8 mouse cellular contexts compared by ENCODE assay signal in genomic region chr8:85432168-85433016, GRCm38 (mm10). TPM values are rescaled to one million over a fixed set of nuclear protein-coding genes. Genes with fewer than 3 reads are reported as not detected.
DNase-seq lines count a peak whose midpoint lies in the region; ATAC-seq and TF ChIP-seq lines count a peak whose summit lies in the region.

Gene 4921524J17Rik, minus strand, starts transcription at chr8:85432833.

- peak; percentile 98 for DNase-seq in A20 (ENCODE audit: low read depth, low spot score)
- DNase-seq in liver, adult 2 months (ENCODE audit: extremely low read depth, low read depth, low spot score) = peak; percentile 83
- peak; percentile 97 for DNase-seq in splenic B cell, adult 2 months (ENCODE audit: low read depth, low spot score)

- TF ChIP-seq POLR2A in bone marrow macrophage, adult 2 months (IDR thresholded peaks at IDR 0.05; ENCODE audit: borderline replicate concordance, low read depth, low read length) = no peak; the same call in 1 of the 2 replicates
- TF ChIP-seq POLR2A in embryonic fibroblast, embryonic 13.5 days (IDR thresholded peaks at IDR 0.05; ENCODE audit: low read depth, low read length) = peak; percentile 98
- TF ChIP-seq POLR2A in liver, adult 2 months (IDR thresholded peaks at IDR 0.05; ENCODE audit: extremely low read depth, insufficient read depth, low read length) = peak; percentile 92
- peak; percentile 96 for TF ChIP-seq POLR2A in myocyte (IDR thresholded peaks at IDR 0.05; ENCODE audit: insufficient read length, low read depth)

- H3ac ChIP-seq in myocyte (ENCODE audit: control insufficient read depth, insufficient read length) = peak within 1 kb of the TSS; percentile 82

- H3K36me3 ChIP-seq in heart, embryonic 11.5 days (ENCODE audit: control insufficient read depth, insufficient read depth, low read length) = no peaks in the 10 kb centered on the region
- no peaks in the 10 kb centered on the region for H3K36me3 ChIP-seq in kidney, embryonic 16.5 days (ENCODE audit: insufficient read depth, low read length)
- H3K36me3 ChIP-seq in liver, adult 2 months (ENCODE audit: control insufficient read depth, insufficient read depth, low read length) = no peaks in the 10 kb centered on the region
- no peaks in the 10 kb centered on the region for H3K36me3 ChIP-seq in myocyte (ENCODE audit: control insufficient read depth, insufficient read depth)
- H3K36me3 ChIP-seq in splenic B cell, adult 2 months (ENCODE audit: control insufficient read depth, insufficient read depth, low read length, poor library complexity, severe bottlenecking) = no peaks in the 10 kb centered on the region

- H3K79me2 ChIP-seq in liver, adult 2 months (ENCODE audit: control insufficient read depth, insufficient read depth, low read length) = peaks cover 12% of the 10 kb centered on the region; the same call in 1 of the 2 replicates
- H3K79me2 ChIP-seq in myocyte (ENCODE audit: control insufficient read depth, insufficient read depth) = peaks cover 49% of the 10 kb centered on the region

- H3K9me3 ChIP-seq in heart, embryonic 11.5 days (replicated peaks; ENCODE audit: control insufficient read depth, low read length) = no peaks in the 10 kb centered on the region
- no peaks in the 10 kb centered on the region for H3K9me3 ChIP-seq in kidney, embryonic 16.5 days (ENCODE audit: low read length)

- H3K4me2 ChIP-seq in heart, embryonic 11.5 days = peak within 1 kb of the TSS; percentile 80
- H3K4me2 ChIP-seq in kidney, embryonic 16.5 days (replicated peaks; ENCODE audit: low read depth, low read length) = peak within 1 kb of the TSS; percentile 66
- peak within 1 kb of the TSS; percentile 98 for H3K4me2 ChIP-seq in myocyte (ENCODE audit: low read depth)

- ATAC-seq in heart, embryonic 11.5 days (replicated peaks; ENCODE audit: insufficient number of reproducible peaks, low FRiP score, low TSS enrichment) = peak; percentile 99
- peak; percentile 99 for ATAC-seq in kidney, embryonic 16.5 days (ENCODE audit: low FRiP score, low TSS enrichment)

- peak within 1 kb of the TSS; percentile 65 for H3K27ac ChIP-seq in bone marrow macrophage, adult 2 months (ENCODE audit: insufficient read depth, low read depth, low read length)
- H3K27ac ChIP-seq in embryonic fibroblast, embryonic 13.5 days (ENCODE audit: insufficient read depth, low read length) = peak within 1 kb of the TSS; percentile 95
- peak within 1 kb of the TSS; percentile 98 for H3K27ac ChIP-seq in heart, embryonic 11.5 days (ENCODE audit: low read depth, low read length)
- peak within 1 kb of the TSS; percentile 98 for H3K27ac ChIP-seq in kidney, embryonic 16.5 days (ENCODE audit: low read length)
- peak within 1 kb of the TSS; percentile 84 for H3K27ac ChIP-seq in liver, adult 2 months (replicated peaks; ENCODE audit: insufficient read depth, low read depth, low read length)

- H3K4me1 ChIP-seq in bone marrow macrophage, adult 2 months (ENCODE audit: control insufficient read depth, insufficient read depth, low read length) = peaks cover 14% of the 10 kb centered on the region
- H3K4me1 ChIP-seq in embryonic fibroblast, embryonic 13.5 days (ENCODE audit: control insufficient read depth, insufficient read depth, low read length) = no peaks in the 10 kb centered on the region
- peaks cover 12% of the 10 kb centered on the region for H3K4me1 ChIP-seq in heart, embryonic 11.5 days (ENCODE audit: control insufficient read depth, insufficient read depth, low read length)
- peaks cover 26% of the 10 kb centered on the region for H3K4me1 ChIP-seq in kidney, embryonic 16.5 days (ENCODE audit: insufficient read depth, low read length)
- peaks cover 16% of the 10 kb centered on the region for H3K4me1 ChIP-seq in liver, adult 2 months (ENCODE audit: control insufficient read depth, insufficient read depth, low read length)

- H3K27me3 ChIP-seq in heart, embryonic 11.5 days (ENCODE audit: control insufficient read depth, insufficient read depth, low read length) = no peaks in the 10 kb centered on the region
- H3K27me3 ChIP-seq in kidney, embryonic 16.5 days (ENCODE audit: insufficient read depth, low read length) = no peaks in the 10 kb centered on the region
- no peaks in the 10 kb centered on the region for H3K27me3 ChIP-seq in liver, adult 2 months (ENCODE audit: control insufficient read depth, insufficient read depth, low read length)
- no peaks in the 10 kb centered on the region for H3K27me3 ChIP-seq in myocyte (ENCODE audit: control insufficient read depth, insufficient read depth, insufficient read length)
- H3K27me3 ChIP-seq in splenic B cell, adult 2 months (ENCODE audit: control insufficient read depth, insufficient read depth, low read length, poor library complexity, severe bottlenecking) = no peaks in the 10 kb centered on the region

- TF ChIP-seq CTCF in bone marrow macrophage, adult 2 months (IDR thresholded peaks at IDR 0.05; ENCODE audit: low read depth, low read length) = no peak
- TF ChIP-seq CTCF in embryonic fibroblast, embryonic 13.5 days (IDR thresholded peaks at IDR 0.05; ENCODE audit: borderline replicate concordance, insufficient read depth, low read length) = no peak
- TF ChIP-seq CTCF in liver, adult 2 months (IDR thresholded peaks at IDR 0.05; ENCODE audit: low read depth, low read length) = no peak

- peak within 1 kb of the TSS; percentile 94 for H3K4me3 ChIP-seq in bone marrow macrophage, adult 2 months (ENCODE audit: insufficient read depth, low read length)
- peak within 1 kb of the TSS; percentile 95 for H3K4me3 ChIP-seq in embryonic fibroblast, embryonic 13.5 days (ENCODE audit: insufficient read depth, low read length)
- peak within 1 kb of the TSS; percentile 89 for H3K4me3 ChIP-seq in heart, embryonic 11.5 days (ENCODE audit: low read depth, low read length)
- H3K4me3 ChIP-seq in kidney, embryonic 16.5 days (ENCODE audit: low read length) = peak within 1 kb of the TSS; percentile 79
- peak within 1 kb of the TSS; percentile 88 for H3K4me3 ChIP-seq in liver, adult 2 months (ENCODE audit: insufficient read depth, low read depth, low read length)
- peak within 1 kb of the TSS; percentile 87 for H3K4me3 ChIP-seq in myocyte

- WGBS in heart, embryonic 11.5 days (ENCODE audit: insufficient replicate concordance) = under 1% methylated on average over 66 of the region's 85 CpGs
- under 1% methylated on average over 85 of the region's 85 CpGs for WGBS in kidney, embryonic 16.5 days
- WGBS in liver, adult 2 months = under 1% methylated on average over 84 of the region's 85 CpGs

- peak within 1 kb of the TSS; percentile 97 for H3K9ac ChIP-seq in heart, embryonic 11.5 days (ENCODE audit: low read depth, low read length)
- peak within 1 kb of the TSS; percentile 84 for H3K9ac ChIP-seq in kidney, embryonic 16.5 days (replicated peaks; ENCODE audit: low read length)
- H3K9ac ChIP-seq in liver, adult 2 months (ENCODE audit: low read depth, low read length) = peak within 1 kb of the TSS; percentile 89

TF ChIP-seq in myocyte, 11 proteins besides CTCF, POLR2A, EP300 and RAD21:
- TF ChIP-seq MYOD1 (IDR thresholded peaks at IDR 0.05; ENCODE audit: control insufficient read depth in 1 of 3, insufficient read length in 2 of 3, low read depth in 2 of 3) (peak in 2 of 3 experiments; percentile 25 to 66), SRF (IDR thresholded peaks at IDR 0.05; ENCODE audit: control insufficient read depth, insufficient read length, low read depth) (peak; percentile 43), E2F4 (IDR thresholded peaks at IDR 0.05; ENCODE audit: insufficient read depth) (no peak), TCF12 (IDR thresholded peaks at IDR 0.05; ENCODE audit: insufficient read depth, poor library complexity, severe bottlenecking) (no peak), MYOG (IDR thresholded peaks at IDR 0.05; ENCODE audit: control insufficient read depth in 1 of 3, insufficient read depth in 1 of 3, insufficient read length in 2 of 3, low read depth in 2 of 3) (peak in 1 of 3 experiments; percentile 49), REST (IDR thresholded peaks at IDR 0.05; ENCODE audit: insufficient read depth, insufficient read length) (peak; percentile 36), POLR2AphosphoS2 (IDR thresholded peaks at IDR 0.05; ENCODE audit: insufficient read length, low read depth) (peak; percentile 96)
TF ChIP-seq in myocyte: peak in this region for 5.

RNA-seq across cellular contexts. Expression of gene 4921524J17Rik, which starts in this region (rescaled TPM):
- 28.9 and 31.0 TPM in 2 replicates for polyA plus RNA-seq in bone marrow macrophage, adult 2 months (2012; ENCODE audit: insufficient read depth, insufficient read length, missing spikeins)
- polyA plus RNA-seq in embryonic fibroblast, embryonic 13.5 days (2011; ENCODE audit: insufficient read length, low read depth, missing spikeins) = 54.5 and 62.5 TPM in 2 replicates
- polyA plus RNA-seq in heart, embryonic 11.5 days (2014; fragmentation: Nextera tagmentation; extraction: Ambion mirVana) = 67.0 and 73.8 TPM in 2 replicates
- 38.8 and 40.3 TPM in 2 replicates for polyA plus RNA-seq in kidney, embryonic 16.5 days (2015; fragmentation: Nextera tagmentation; extraction: Ambion mirVana)
- total RNA-seq in liver, adult 2 months (2014; rRNA removed) = 6.2 and 8.6 TPM in 2 replicates
- 2.9 TPM in 2 replicates for polyA plus RNA-seq in liver, adult 2 months (2012; rRNA removed)
- 12.3 TPM for polyA plus RNA-seq in myocyte (2012; fragmentation: generic; extraction: Trizol)

Comparison
In these comparisons a context has a peak if more than half of its experiments do, and no peak if none do; other contexts are left out.
1. Peak in every context shown above with its lines: DNase-seq, ATAC-seq, H3K4me3 ChIP-seq and H3K27ac ChIP-seq.